Mouse (Mus musculus): Measurements from ENCODE around the gene Cyp2c23.

Gene Cyp2c23

DNA sequence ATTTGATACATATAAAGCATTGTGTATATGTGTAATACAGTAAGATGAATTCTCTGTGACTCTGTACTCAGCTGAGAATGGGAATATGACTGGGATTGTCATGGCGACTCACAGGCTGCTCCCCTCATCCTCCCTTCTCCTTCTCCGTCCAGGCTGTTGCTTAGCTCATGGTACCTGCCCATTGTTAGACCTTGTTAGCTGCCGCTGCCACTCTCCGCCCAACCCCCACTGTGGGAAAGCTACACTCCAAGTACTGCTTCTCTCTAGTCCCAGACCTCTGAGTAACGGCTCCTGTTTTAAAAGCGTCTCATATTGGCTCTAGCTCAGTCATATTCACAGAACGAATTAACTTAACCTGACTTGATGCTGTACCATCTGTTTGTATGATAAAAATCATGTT is 9.3 kb downstream of the Cyp2c23 start:
- Histone ChIP-seq H3K4me1 (replicated peaks; ENCODE audit: low read depth, low read length) (peaks cover 3% of the 10 kb centered on the region; the same call in 1 of the 2 replicates), H3K9me3 (ENCODE audit: low read length) (peaks cover 7% of the 10 kb centered on the region; the same call in 1 of the 2 replicates), H3K4me3 (replicated peaks; ENCODE audit: low read length) (no peak overlapping the region), H3K27me3 (ENCODE audit: insufficient read depth, low read length) (peaks cover 3% of the 10 kb centered on the region; the same call in 1 of the 2 replicates), H3K36me3 (ENCODE audit: insufficient read depth, low read length) (no peaks in the 10 kb centered on the region)
- no peak for TF ChIP-seq CTCF (conservative IDR thresholded peaks at IDR 0.05; ENCODE audit: low read length)
- TF ChIP-seq NANOG (IDR thresholded peaks at IDR 0.05; ENCODE audit: borderline replicate concordance, low read length): no peak
- TF ChIP-seq POU5F1 (IDR thresholded peaks at IDR 0.05; ENCODE audit: borderline replicate concordance, low read length): no peak

DNA sequence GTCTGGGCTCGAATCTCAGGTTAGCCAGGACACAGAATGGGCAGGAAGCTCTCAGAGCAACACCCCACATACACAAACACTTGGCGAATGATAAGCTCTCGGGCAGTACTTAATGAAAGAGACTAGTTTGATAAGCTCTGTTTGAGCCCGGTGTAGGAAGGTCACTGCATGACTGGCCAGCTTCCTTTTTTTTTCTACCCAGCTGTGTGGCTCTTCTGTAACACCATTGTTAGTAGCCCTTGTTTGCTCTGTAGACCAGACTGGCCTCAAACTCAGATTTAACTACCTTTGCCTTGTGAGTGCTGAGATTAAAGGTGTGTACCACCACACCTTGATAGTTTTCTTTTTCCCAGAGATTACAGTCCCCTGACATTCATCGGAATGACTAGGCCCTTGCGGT is 15.1 kb downstream of the Cyp2c23 start:
- Histone ChIP-seq H3K4me3 (replicated peaks; ENCODE audit: low read length) (no peak overlapping the region), H3K9me3 (ENCODE audit: low read length) (no peaks in the 10 kb centered on the region), H3K27me3 (ENCODE audit: insufficient read depth, low read length) (peaks cover 3% of the 10 kb centered on the region; the same call in 1 of the 2 replicates), H3K4me1 (replicated peaks; ENCODE audit: low read depth, low read length) (peaks cover 3% of the 10 kb centered on the region; the same call in 1 of the 2 replicates), H3K36me3 (ENCODE audit: insufficient read depth, low read length) (no peaks in the 10 kb centered on the region)
- TF ChIP-seq POU5F1 (IDR thresholded peaks at IDR 0.05; ENCODE audit: borderline replicate concordance, low read length): no peak
- no peak for TF ChIP-seq CTCF (conservative IDR thresholded peaks at IDR 0.05; ENCODE audit: low read length)
- no peak for TF ChIP-seq NANOG (IDR thresholded peaks at IDR 0.05; ENCODE audit: borderline replicate concordance, low read length)

DNA sequence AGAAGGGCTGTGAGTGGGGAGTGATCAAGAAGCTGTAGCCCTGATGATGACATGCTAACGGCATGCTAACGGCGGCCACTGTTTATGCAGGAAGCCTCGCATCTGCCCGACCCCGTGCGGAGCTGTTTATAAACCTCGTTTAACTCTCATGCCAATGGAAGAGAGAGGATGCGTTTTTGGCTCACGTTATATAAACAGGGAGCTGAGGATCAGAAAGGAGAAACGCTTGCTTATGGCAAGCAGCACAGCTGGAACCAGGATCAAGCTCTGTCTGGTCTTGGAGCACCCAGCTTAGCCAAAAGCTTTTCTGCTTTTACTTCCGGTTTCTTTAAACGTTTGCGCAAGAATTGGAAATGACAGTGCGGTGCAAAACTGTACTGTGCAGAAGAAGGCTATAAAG is 20.2 kb downstream of the Cyp2c23 start:
- no peaks in the 10 kb centered on the region for H3K36me3 ChIP-seq (ENCODE audit: insufficient read depth, low read length)
- H3K4me3 ChIP-seq (replicated peaks; ENCODE audit: low read length): no peak overlapping the region
- H3K9me3 ChIP-seq (ENCODE audit: low read length): no peaks in the 10 kb centered on the region
- peaks cover 13% of the 10 kb centered on the region for H3K4me1 ChIP-seq (replicated peaks; ENCODE audit: low read depth, low read length)
- H3K27me3 ChIP-seq (ENCODE audit: insufficient read depth, low read length): 0 out of 2 replicates have a peak, but pooled peaks cover 3% of the 10 kb centered on the region
- TF ChIP-seq CTCF (conservative IDR thresholded peaks at IDR 0.05; ENCODE audit: low read length) (no peak), NANOG (IDR thresholded peaks at IDR 0.05; ENCODE audit: borderline replicate concordance, low read length) (no peak), POU5F1 (IDR thresholded peaks at IDR 0.05; ENCODE audit: borderline replicate concordance, low read length) (no peak)

DNA sequence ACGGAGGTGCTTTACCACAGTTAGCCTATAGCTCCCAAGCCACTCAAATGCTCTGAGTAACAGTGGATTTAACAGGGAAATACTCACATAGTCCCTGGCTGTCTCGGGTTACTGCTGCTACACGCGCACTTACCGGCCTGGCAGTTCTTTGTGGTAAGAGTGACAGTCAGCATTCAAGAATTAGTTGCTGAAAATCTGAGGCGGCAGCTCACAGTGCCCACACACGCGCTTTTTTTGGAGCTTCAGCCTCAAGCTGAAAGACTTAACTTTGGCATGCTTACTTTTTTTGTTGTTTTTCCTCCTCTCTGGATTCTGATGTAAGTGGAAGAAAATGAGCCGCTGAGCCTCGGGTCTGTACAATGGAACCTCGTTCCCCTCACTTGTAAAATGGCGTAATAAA is 21.8 kb downstream of the Cyp2c23 start:
- no peak for TF ChIP-seq CTCF (conservative IDR thresholded peaks at IDR 0.05; ENCODE audit: low read length)
- no peak for TF ChIP-seq NANOG (IDR thresholded peaks at IDR 0.05; ENCODE audit: borderline replicate concordance, low read length)
- TF ChIP-seq POU5F1 (IDR thresholded peaks at IDR 0.05; ENCODE audit: borderline replicate concordance, low read length): no peak
- peaks cover 13% of the 10 kb centered on the region for H3K4me1 ChIP-seq (replicated peaks; ENCODE audit: low read depth, low read length)

DNA sequence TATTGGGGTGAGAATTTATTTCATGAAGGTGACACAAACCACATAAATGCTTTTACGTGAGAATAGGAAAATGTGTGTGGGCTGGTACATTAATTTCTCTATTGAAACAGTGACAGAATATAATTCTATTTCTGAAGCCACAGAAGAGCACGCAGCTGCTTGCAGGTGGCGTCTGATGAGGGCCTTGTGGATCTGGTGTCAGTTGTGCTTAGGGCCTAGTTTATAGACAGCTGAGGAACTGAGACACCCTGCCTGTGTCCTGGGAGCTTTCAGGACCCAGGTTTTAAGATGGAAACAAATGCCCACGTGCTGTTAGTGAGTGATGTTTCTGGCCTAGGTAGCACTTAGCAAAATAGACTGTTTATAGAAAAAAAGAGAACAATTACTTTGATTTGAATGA is 24.0 kb downstream of the Cyp2c23 start:
- TF ChIP-seq POU5F1 (IDR thresholded peaks at IDR 0.05; ENCODE audit: borderline replicate concordance, low read length) (no peak), NANOG (IDR thresholded peaks at IDR 0.05; ENCODE audit: borderline replicate concordance, low read length) (no peak), CTCF (conservative IDR thresholded peaks at IDR 0.05; ENCODE audit: low read length) (no peak)
- H3K4me1 ChIP-seq (replicated peaks; ENCODE audit: low read depth, low read length): peaks cover 13% of the 10 kb centered on the region

More for the DNA sequence above, 21.8 kb downstream of the Cyp2c23 start:
- Histone ChIP-seq H3K27me3 (ENCODE audit: insufficient read depth, low read length) (0 out of 2 replicates have a peak, but pooled peaks cover 3% of the 10 kb centered on the region), H3K9me3 (ENCODE audit: low read length) (no peaks in the 10 kb centered on the region), H3K36me3 (ENCODE audit: insufficient read depth, low read length) (no peaks in the 10 kb centered on the region), H3K4me3 (replicated peaks; ENCODE audit: low read length) (peak overlapping the region; percentile 41)

DNA sequence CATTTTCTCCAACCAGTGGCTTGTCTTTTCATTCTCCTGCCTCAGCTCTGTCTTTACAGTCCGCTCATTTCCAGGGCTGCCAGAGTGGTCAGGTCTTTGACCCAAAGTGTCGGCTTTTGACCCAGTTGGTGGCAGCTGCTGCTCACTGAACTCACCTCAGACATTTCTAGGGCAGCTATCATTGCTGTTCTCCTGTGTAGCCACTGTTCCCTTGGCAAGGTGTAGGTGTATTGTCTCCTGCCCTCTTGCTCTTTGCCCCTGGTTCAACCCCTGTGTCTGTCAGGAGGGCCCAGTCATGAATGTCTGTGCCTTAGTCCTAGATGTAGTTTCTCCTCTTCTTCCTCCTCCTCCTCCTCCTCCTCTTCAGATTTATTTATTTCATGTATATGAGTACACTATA is 24.7 kb downstream of the Cyp2c23 start:
- H3K27me3 ChIP-seq (ENCODE audit: insufficient read depth, low read length): peaks cover 9% of the 10 kb centered on the region; the same call in 1 of the 2 replicates
- H3K36me3 ChIP-seq (ENCODE audit: insufficient read depth, low read length): no peaks in the 10 kb centered on the region
- no peak overlapping the region for H3K4me3 ChIP-seq (replicated peaks; ENCODE audit: low read length)
- H3K4me1 ChIP-seq (replicated peaks; ENCODE audit: low read depth, low read length): peaks cover 13% of the 10 kb centered on the region
- H3K9me3 ChIP-seq (ENCODE audit: low read length): no peaks in the 10 kb centered on the region
- no peak for TF ChIP-seq CTCF (conservative IDR thresholded peaks at IDR 0.05; ENCODE audit: low read length)

More for the DNA sequence above, 24.0 kb downstream of the Cyp2c23 start:
- peaks cover 9% of the 10 kb centered on the region; the same call in 1 of the 2 replicates for H3K27me3 ChIP-seq (ENCODE audit: insufficient read depth, low read length)
- H3K36me3 ChIP-seq (ENCODE audit: insufficient read depth, low read length): no peaks in the 10 kb centered on the region
- H3K4me3 ChIP-seq (replicated peaks; ENCODE audit: low read length): no peak overlapping the region
- no peaks in the 10 kb centered on the region for H3K9me3 ChIP-seq (ENCODE audit: low read length)

DNA sequence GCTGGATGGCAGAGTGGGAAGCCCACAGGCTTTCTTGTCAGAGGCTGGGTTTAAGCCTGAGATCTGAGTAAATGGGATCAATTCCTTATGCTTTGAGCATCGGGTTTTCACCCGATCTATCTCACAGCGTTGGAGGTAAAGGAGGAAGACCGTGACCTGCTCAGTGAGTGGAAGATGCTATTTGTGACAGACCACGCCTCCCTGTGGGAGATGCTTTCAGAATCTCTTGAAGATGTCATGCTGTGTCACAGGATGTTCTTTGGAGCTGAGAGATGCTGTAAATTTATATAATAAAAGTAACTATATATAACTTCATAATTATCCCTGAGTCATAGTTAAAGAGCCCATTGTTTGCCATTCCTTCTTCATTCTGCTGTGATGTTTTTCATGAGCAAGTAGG is 28.3 kb downstream of the Cyp2c23 start:
- no peaks in the 10 kb centered on the region for H3K9me3 ChIP-seq (ENCODE audit: low read length)
- peaks cover 6% of the 10 kb centered on the region; the same call in 1 of the 2 replicates for H3K27me3 ChIP-seq (ENCODE audit: insufficient read depth, low read length)
- no peak overlapping the region for H3K4me3 ChIP-seq (replicated peaks; ENCODE audit: low read length)
- TF ChIP-seq NANOG (IDR thresholded peaks at IDR 0.05; ENCODE audit: borderline replicate concordance, low read length) (no peak), CTCF (conservative IDR thresholded peaks at IDR 0.05; ENCODE audit: low read length) (no peak), POU5F1 (IDR thresholded peaks at IDR 0.05; ENCODE audit: borderline replicate concordance, low read length) (no peak)
- H3K36me3 ChIP-seq (ENCODE audit: insufficient read depth, low read length): no peaks in the 10 kb centered on the region
- no peaks in the 10 kb centered on the region for H3K4me1 ChIP-seq (replicated peaks; ENCODE audit: low read depth, low read length)

DNA sequence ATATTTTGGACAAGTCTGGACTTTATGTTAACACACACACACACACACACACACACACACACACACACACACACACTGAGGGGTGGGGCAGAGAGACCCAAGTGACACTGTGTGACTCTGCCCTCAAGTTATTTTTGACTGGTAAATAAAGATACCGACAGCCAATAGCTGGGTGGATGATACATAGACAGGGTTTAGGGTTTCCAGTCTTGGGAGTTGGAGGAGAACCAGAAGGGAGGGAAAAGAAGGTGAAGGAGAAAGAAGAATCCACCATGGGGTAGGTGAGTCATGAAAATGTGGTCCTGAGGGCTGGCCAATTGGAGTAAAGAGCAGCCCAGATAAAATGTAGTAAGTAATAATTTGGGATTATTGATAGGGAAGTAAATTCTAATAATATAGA is 28.9 kb downstream of the Cyp2c23 start:
- Histone ChIP-seq H3K36me3 (ENCODE audit: insufficient read depth, low read length) (no peaks in the 10 kb centered on the region), H3K9me3 (ENCODE audit: low read length) (no peaks in the 10 kb centered on the region), H3K4me3 (replicated peaks; ENCODE audit: low read length) (no peak overlapping the region), H3K4me1 (replicated peaks; ENCODE audit: low read depth, low read length) (no peaks in the 10 kb centered on the region), H3K27me3 (ENCODE audit: insufficient read depth, low read length) (peaks cover 6% of the 10 kb centered on the region; the same call in 1 of the 2 replicates)
- TF ChIP-seq POU5F1 (IDR thresholded peaks at IDR 0.05; ENCODE audit: borderline replicate concordance, low read length) (no peak), NANOG (IDR thresholded peaks at IDR 0.05; ENCODE audit: borderline replicate concordance, low read length) (no peak), CTCF (conservative IDR thresholded peaks at IDR 0.05; ENCODE audit: low read length) (no peak)

Data from E14TG2a.4 (cell line).